Mouse (Mus musculus) kidney, embryonic 14.5 days (tissue): ENCODE data around the gene Morc4. TPM values are rescaled to one million over a fixed set of nuclear protein-coding genes. Genes with fewer than 3 reads are reported as not detected.

Experiments used
- ATAC-seq: fragments of 200-750 bp; cut with Nextera tagmentation; 2 replicates; pipeline ENCODE4 v1.8.0; 2017; ENCODE audit warnings: moderate number of reproducible peaks, mild to moderate bottlenecking, moderate TSS enrichment, moderate library complexity; ENCODE audit not compliant: low FRiP score, low TSS enrichment
- H3K27ac ChIP-seq: fragments of 300-500 bp; sonication (generic); 2 replicates; pipeline ENCODE4 v1.5.1; 2014; ENCODE audit warnings: low read depth, mild to moderate bottlenecking, low read length, moderate library complexity, mixed read lengths
- H3K27me3 ChIP-seq: fragments of 300-500 bp; sonication (generic); 2 replicates; pipeline ENCODE4 v1.6.1; 2014; ENCODE audit warnings: mild to moderate bottlenecking, low read length; ENCODE audit not compliant: control insufficient read depth, insufficient read depth
- H3K36me3 ChIP-seq: fragments of 300-500 bp; sonication (generic); 2 replicates; pipeline ENCODE4 v1.6.1; 2014; ENCODE audit warnings: low read length, mixed read lengths; ENCODE audit not compliant: control insufficient read depth, insufficient read depth
- H3K4me1 ChIP-seq: fragments of 300-500 bp; sonication (generic); 2 replicates; pipeline ENCODE4 v1.6.1; 2014; ENCODE audit warnings: low read length, mixed read lengths; ENCODE audit not compliant: control insufficient read depth, insufficient read depth
- H3K4me2 ChIP-seq: fragments of 300-500 bp; sonication (generic); replicated peaks from 2 replicates; pipeline ENCODE4 v1.6.1; 2014; ENCODE audit warnings: low read depth, mild to moderate bottlenecking, low read length
- H3K4me3 ChIP-seq: fragments of 300-500 bp; sonication (generic); 2 replicates; pipeline ENCODE4 v1.5.1; 2014; ENCODE audit warnings: mild to moderate bottlenecking, low read length
- H3K9ac ChIP-seq: fragments of 300-500 bp; sonication (generic); 2 replicates; pipeline ENCODE4 v1.6.1; 2014; ENCODE audit warnings: low read depth, mild to moderate bottlenecking, low read length, moderate library complexity
- H3K9me3 ChIP-seq: fragments of 300-500 bp; sonication (generic); 2 replicates; pipeline ENCODE4 v1.6.1; 2016; ENCODE audit warnings: low read length; ENCODE audit not compliant: control insufficient read depth
- WGBS: fragments of 180-500 bp; shearing (Covaris S2); extraction: QIAGEN DNeasy Blood & Tissue Kit; methylation state at CpG from one replicate; pipeline ENCODE4 v1.1.7; 2014; 5-methylcytosine and 5-hydroxymethylcytosine counted together
- polyA plus RNA-seq: library from polyadenylated mRNA; unstranded; fragments of >200 nt; fragmentation: Nextera tagmentation; extraction: Ambion mirVana; gene quantifications from 2 replicates; pipeline ENCODE4 v1.2.1, GENCODE M21; 2014

Gene Morc4
- polyA plus RNA-seq = 8.8 and 10.8 TPM in 2 replicates

DNA sequence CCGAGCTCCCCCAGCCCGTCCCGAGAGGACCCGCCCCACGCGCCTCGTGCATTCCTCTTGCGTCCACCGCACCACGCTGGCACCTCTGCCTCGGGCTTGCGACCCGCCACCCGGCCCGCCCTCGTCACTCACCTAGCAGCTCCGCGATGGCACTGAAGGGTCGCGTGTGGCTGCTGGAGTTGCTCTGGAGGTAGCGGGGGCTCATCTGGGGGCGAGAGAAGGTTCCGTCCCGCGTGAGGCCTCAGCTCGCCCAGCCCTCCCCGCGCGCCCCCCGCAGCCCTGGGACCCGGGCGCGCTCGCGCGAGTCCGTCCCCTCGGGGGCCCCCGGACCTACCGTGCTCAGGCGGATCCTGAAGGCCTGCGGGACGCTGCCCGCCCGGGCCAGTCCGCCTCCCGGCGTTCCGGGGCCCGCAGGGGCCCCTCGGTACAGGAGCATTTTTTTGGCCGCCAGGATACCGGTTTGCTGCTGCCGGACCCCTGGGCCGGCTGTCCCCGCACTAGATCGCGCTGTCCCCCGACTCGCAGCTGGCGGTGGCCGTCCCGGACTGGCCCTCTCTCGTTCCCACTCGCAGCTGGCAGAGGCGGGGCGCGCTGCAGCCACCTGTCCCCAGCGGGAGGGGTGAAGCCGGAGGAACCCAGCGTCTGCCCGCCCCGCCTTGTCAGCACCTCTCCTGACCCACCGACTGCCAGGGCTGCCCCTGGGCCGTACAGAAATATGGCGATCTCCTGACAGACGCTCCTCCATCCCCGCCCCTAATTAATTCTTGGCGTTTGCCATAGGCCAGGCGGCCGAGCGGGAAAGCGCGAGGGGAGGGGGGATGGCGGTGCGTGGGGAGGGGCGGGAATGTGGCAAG lies at the start of gene Morc4:
TSS of gene Morc4 (minus strand) at position 740 of the 854 bp plus-strand sequence.
- no peaks in the 10 kb centered on the region for H3K36me3 ChIP-seq
- 29% methylated on average over 65 of the region's 87 CpGs for WGBS
- peak within 1 kb of the TSS; percentile 53 for H3K4me3 ChIP-seq
- 0 out of 2 replicates have a peak, but pooled peaks cover 6% of the 10 kb centered on the region for H3K27me3 ChIP-seq
- no peaks in the 10 kb centered on the region for H3K9me3 ChIP-seq
- peak; percentile 92 for ATAC-seq
- H3K4me2 ChIP-seq = peak within 1 kb of the TSS; percentile 65
- H3K4me1 ChIP-seq = no peaks in the 10 kb centered on the region
- H3K27ac ChIP-seq = no peak within 1 kb of the TSS
- H3K9ac ChIP-seq = peak within 1 kb of the TSS; percentile 62

DNA sequence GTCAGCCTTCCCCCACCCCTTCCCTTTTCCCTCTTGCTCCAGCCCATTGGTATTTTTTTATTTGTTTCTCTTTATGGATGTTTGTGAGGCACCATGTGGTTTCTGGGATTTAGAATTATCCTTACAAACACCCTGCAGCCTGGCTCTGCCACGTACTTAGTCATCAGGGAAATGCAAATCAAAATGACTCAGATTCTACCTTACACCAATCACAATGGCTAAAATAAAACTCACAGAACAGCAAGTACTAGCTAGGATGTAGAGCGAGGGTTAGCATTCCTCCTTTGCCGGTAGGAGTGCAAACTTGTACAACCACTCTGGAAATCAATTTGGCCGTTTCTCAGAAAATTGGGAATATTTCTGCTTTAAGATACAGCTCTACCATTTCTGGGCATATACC lies 49.1 kb upstream of the Morc4 start:
- 84% methylated on average over 4 of the region's 4 CpGs for WGBS
- Histone ChIP-seq H3K9me3 (no peaks in the 10 kb centered on the region), H3K36me3 (no peaks in the 10 kb centered on the region), H3K4me3 (no peak overlapping the region), H3K4me2 (no peak overlapping the region), H3K9ac (no peak overlapping the region), H3K4me1 (no peaks in the 10 kb centered on the region), H3K27me3 (no peaks in the 10 kb centered on the region), H3K27ac (no peak overlapping the region)
- ATAC-seq = no peak

DNA sequence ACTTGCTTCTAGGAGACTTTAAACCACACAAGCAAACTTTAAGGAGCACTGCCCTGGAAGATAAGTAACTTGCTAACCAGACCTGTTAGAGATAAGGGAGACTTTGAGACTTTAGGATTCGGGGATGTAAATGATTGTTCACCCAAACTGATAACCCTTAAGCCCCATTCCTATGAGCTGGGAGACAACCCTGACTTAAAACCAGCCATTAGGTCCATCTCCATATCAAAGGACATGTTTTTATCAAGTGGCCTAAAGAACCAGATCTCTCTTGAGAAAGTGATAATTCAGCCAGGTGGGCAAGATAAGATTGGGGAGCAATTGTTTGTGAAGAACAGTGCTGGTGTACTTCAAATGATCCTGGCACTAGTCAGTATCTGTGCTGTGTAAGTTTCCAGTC lies 19.9 kb upstream of the Morc4 start:
- ATAC-seq = no peak
- 62% methylated on average over 1 of the region's 1 CpGs for WGBS
- Histone ChIP-seq H3K4me3 (no peak overlapping the region), H3K27me3 (no peaks in the 10 kb centered on the region), H3K27ac (no peak overlapping the region), H3K36me3 (no peaks in the 10 kb centered on the region), H3K9ac (no peak overlapping the region), H3K4me2 (no peak overlapping the region), H3K4me1 (no peaks in the 10 kb centered on the region), H3K9me3 (no peaks in the 10 kb centered on the region)

DNA sequence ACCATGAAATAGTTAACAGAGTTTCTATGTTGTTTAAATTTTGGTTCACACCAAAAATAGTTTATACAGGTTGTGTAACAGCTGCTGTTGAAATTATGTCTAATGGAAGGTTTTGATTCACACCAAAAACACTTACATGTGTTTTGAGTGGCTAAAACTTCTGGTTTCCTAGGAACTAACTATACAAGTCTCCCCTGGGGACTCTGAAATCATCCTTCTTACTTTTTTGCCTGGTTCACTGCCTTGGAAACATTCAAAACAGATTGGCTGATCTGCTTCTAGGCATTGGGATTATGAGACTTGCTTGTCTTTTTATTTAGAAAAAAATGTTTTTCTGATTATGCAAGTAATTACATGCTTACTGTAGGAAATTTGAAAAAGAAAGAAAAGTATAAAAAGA lies 11.7 kb upstream of the Morc4 start:
- Histone ChIP-seq H3K36me3 (no peaks in the 10 kb centered on the region), H3K27me3 (no peaks in the 10 kb centered on the region), H3K4me3 (no peak overlapping the region), H3K9me3 (no peaks in the 10 kb centered on the region), H3K27ac (no peak overlapping the region), H3K4me1 (no peaks in the 10 kb centered on the region), H3K4me2 (no peak overlapping the region), H3K9ac (no peak overlapping the region)
- no peak for ATAC-seq

DNA sequence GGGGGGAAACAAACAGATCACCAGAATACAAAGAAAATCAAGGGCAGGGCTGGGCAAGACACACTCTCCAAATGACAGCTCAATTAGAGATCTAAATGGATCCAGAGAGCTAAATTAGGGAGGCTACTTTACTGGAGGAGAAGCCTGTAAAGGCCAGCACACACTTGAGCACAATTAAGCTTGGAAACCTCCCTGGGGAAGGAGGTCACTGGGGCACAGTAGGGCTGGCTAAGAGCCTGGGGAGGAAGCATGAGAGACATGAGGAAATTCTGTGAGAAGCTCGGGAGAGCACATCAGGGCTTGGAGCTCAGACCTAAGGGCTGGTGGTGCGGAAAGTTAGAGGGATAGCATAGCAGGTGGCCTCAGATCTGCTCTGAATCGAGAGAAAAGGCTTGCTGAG lies 6.5 kb upstream of the Morc4 start:
- Histone ChIP-seq H3K27ac (no peak overlapping the region), H3K4me1 (no peaks in the 10 kb centered on the region), H3K36me3 (no peaks in the 10 kb centered on the region), H3K9ac (no peak overlapping the region), H3K4me3 (no peak overlapping the region), H3K4me2 (no peak overlapping the region), H3K27me3 (no peaks in the 10 kb centered on the region), H3K9me3 (no peaks in the 10 kb centered on the region)
- no peak for ATAC-seq
- WGBS = 39% methylated on average over 3 of the region's 3 CpGs

DNA sequence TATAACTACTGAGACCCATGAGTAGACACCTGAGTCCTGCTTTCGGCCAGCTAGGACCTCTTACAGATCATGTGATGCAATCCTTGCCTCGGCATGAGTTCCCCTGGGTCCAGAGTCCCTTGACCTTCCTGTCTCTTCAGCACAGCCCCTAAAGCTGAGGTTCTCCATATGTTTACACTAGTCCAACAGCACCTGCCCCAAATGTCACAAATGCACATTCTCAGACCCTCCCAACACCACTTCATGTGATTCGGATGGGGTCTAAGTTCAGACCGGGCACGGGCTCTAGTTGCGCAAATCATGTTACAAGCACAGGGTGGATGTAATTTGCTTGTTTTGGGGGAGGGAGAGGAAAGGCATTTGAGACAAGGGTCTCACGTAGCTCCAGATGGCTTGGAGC lies 5.6 kb upstream of the Morc4 start:
- H3K9ac ChIP-seq = no peak overlapping the region
- ATAC-seq = no peak
- 0 out of 2 replicates have a peak, but pooled peaks cover 2% of the 10 kb centered on the region for H3K27me3 ChIP-seq
- no peaks in the 10 kb centered on the region for H3K4me1 ChIP-seq
- no peaks in the 10 kb centered on the region for H3K36me3 ChIP-seq
- no peak overlapping the region for H3K4me2 ChIP-seq
- no peak overlapping the region for H3K4me3 ChIP-seq
- 53% methylated on average over 7 of the region's 7 CpGs for WGBS
- no peak overlapping the region for H3K27ac ChIP-seq
- H3K9me3 ChIP-seq = no peaks in the 10 kb centered on the region

DNA sequence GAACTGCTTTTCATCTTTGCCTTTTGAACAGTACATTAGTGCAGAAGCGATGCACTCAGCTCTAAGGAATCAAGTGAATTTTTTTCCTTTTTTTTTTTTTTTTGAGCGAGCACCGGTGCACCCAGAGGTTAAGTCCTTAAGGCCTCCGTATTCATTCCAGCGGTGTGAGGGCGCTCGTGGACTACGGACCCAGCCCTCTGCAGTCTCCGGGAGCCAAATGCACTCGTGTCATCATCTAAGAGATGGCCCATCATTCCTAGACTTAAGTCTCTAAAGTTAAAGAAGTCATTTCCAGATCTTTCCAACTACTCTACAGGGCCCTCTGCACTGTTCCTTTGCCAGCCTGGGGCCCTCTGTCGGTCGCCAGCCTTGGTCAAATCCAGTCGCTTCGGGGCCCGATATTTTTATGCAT lies 1.2 kb downstream of the Morc4 start:
- ATAC-seq = peak; percentile 59; the same call in 1 of the 2 replicates
- 30% methylated on average over 15 of the region's 15 CpGs for WGBS
- H3K9ac ChIP-seq = peak overlapping the region; percentile 62; the same call in 1 of the 2 replicates

DNA sequence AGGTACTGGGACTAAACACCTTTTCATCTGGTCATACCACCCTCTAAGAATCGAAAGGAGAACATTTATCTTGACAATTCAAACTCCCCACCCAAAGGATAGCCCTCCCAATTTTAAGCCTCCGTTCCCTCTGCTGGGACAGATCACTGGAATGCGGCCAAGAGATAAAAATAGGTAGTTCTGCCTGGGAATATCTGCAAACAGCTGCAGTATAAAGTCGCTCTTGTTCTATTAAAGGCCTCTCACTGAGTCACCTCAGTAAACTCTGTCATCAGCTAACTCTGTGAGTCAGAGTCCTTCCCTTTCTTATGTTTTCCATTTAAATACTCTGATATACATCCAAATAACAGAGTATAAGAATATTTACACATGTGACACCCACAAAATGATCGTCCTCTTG lies 12.1 kb downstream of the Morc4 start:
- WGBS = 86% methylated on average over 5 of the region's 5 CpGs
- H3K4me2 ChIP-seq = no peak overlapping the region
- no peak overlapping the region for H3K27ac ChIP-seq
- no peaks in the 10 kb centered on the region for H3K36me3 ChIP-seq
- H3K9ac ChIP-seq = no peak overlapping the region
- H3K9me3 ChIP-seq = no peaks in the 10 kb centered on the region
- H3K27me3 ChIP-seq = no peaks in the 10 kb centered on the region; the same call in 1 of the 2 replicates
- ATAC-seq = no peak
- H3K4me1 ChIP-seq = no peaks in the 10 kb centered on the region
- H3K4me3 ChIP-seq = no peak overlapping the region

More for the DNA sequence above, 1.2 kb downstream of the Morc4 start:
- peak overlapping the region; percentile 65 for H3K4me2 ChIP-seq
- no peak overlapping the region for H3K27ac ChIP-seq
- H3K4me1 ChIP-seq = no peaks in the 10 kb centered on the region
- H3K27me3 ChIP-seq = 0 out of 2 replicates have a peak, but pooled peaks cover 6% of the 10 kb centered on the region
- H3K4me3 ChIP-seq = peak overlapping the region; percentile 53
- H3K36me3 ChIP-seq = no peaks in the 10 kb centered on the region
- no peaks in the 10 kb centered on the region for H3K9me3 ChIP-seq

DNA sequence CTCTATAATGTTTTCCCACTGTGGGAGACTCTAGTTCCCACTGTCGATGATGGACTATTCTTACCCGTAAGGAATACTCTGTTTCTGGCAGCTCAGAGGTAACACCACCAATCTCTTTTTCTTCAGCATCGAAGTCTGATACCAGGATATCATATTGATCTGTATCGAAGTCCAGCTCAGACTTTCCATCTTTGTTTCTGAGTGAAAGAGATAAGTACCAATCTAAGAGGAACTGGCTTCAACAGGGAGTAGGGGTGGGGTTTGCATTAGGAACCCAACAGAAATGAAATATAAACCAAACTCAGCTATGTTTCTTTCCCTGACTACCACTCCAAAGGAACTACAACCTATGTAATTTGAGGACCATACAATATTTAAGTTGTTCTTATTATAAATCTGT lies 16.7 kb downstream of the Morc4 start:
- H3K4me1 ChIP-seq = no peaks in the 10 kb centered on the region
- 87% methylated on average over 4 of the region's 4 CpGs for WGBS
- no peak overlapping the region for H3K27ac ChIP-seq
- H3K27me3 ChIP-seq = no peaks in the 10 kb centered on the region; the same call in 1 of the 2 replicates
- ATAC-seq = no peak
- H3K36me3 ChIP-seq = no peaks in the 10 kb centered on the region
- no peaks in the 10 kb centered on the region for H3K9me3 ChIP-seq
- H3K4me3 ChIP-seq = no peak overlapping the region
- no peak overlapping the region for H3K9ac ChIP-seq
- no peak overlapping the region for H3K4me2 ChIP-seq
